ENCODE assay signal across 15 mouse cellular contexts in the genomic region with DNA sequence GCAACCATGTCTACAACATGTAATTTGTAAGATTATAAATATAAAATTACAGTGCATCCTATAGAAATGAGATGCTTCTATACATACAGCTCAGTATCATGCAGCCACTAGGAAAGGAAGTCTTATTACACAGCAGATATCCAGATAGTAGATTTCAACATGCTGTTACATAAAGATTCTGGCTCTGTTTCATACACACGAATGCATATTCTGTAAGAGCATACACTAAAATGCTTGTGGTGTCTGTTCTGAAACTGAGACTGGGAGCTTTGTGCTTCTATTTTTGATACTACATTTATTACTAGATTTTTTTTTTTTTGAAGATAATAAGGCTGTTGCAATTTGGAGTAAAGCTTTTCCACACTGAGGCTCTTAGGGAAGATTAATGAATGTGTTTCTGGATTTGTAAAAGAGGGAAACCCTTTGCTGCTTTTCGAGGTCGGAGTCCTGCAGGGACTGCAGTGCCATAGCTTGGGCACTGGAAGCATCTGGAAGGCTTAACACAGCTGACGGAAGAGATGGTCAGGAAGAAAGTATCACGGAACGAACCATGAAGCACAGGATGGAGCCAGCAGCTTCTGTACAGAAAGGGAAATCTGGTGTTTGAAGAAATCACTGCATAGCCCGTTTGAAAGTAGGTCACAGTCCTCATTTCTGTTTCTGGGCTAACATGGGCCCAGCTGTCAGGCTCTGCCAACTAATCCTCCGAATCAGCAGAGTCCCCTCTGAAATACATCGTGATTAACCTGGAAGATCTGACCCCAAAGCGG. TPM values are rescaled to one million over a fixed set of nuclear protein-coding genes. Genes with fewer than 3 reads are reported as not detected.
DNase-seq lines count a peak whose midpoint lies in the region; ATAC-seq and TF ChIP-seq lines count a peak whose summit lies in the region.
"Had no signal": no experiment of that assay in that cellular context is flagged by ENCODE, and none has a peak within 500 bp of the region (broad histone marks: within the 10 kb centered on the region; RNA-seq: fewer than 3 reads in every experiment).

No protein-coding gene starts in this region.

- no peak overlapping the region for H3K9ac ChIP-seq in forebrain, postnatal 0 days
- H3K9ac ChIP-seq in forebrain, embryonic 15.5 days (replicated peaks): no peak overlapping the region
- H3K9ac ChIP-seq: heart, embryonic 13.5 days; liver, embryonic 13.5 days had no signal

- peak overlapping the region; percentile 45; the same call in 1 of the 2 replicates for H3K27ac ChIP-seq in forebrain, postnatal 0 days (ENCODE audit: low read depth, low read length)
- H3K27ac ChIP-seq in forebrain, embryonic 15.5 days (replicated peaks): no peak overlapping the region
- H3K27ac ChIP-seq in left cerebral cortex, adult 2 months: peak overlapping the region; percentile 89
- H3K27ac ChIP-seq: heart, embryonic 13.5 days; liver, embryonic 13.5 days had no signal

- no peak overlapping the region for H3K4me2 ChIP-seq in forebrain, postnatal 0 days (ENCODE audit: low read depth)
- H3K4me2 ChIP-seq in forebrain, embryonic 15.5 days (replicated peaks): no peak overlapping the region
- H3K4me2 ChIP-seq: heart, embryonic 13.5 days; liver, embryonic 13.5 days had no signal

- ATAC-seq in forebrain, postnatal 0 days: peak; percentile 37
- no peak for ATAC-seq in forebrain, embryonic 15.5 days (replicated peaks)
- ATAC-seq: activated CD4-positive, CD25-positive, alpha-beta regulatory T cell, adult 4 months; intestine, embryonic 16.5 days; lung, postnatal 0 days had no signal

- H3K27me3 ChIP-seq in forebrain, postnatal 0 days (ENCODE audit: insufficient read depth, low read length): no peaks in the 10 kb centered on the region
- H3K27me3 ChIP-seq in forebrain, embryonic 15.5 days: no peaks in the 10 kb centered on the region
- H3K27me3 ChIP-seq: heart, embryonic 13.5 days; liver, embryonic 13.5 days had no signal

- H3K9me3 ChIP-seq in forebrain, postnatal 0 days (ENCODE audit: low read length): no peaks in the 10 kb centered on the region
- no peaks in the 10 kb centered on the region for H3K9me3 ChIP-seq in forebrain, embryonic 15.5 days
- H3K9me3 ChIP-seq: heart, embryonic 13.5 days; liver, embryonic 13.5 days had no signal

- H3K4me3 ChIP-seq in forebrain, postnatal 0 days (ENCODE audit: low read depth, low read length): no peak overlapping the region
- H3K4me3 ChIP-seq in forebrain, embryonic 15.5 days: no peak overlapping the region
- H3K4me3 ChIP-seq in left cerebral cortex, adult 2 months: no peak overlapping the region
- H3K4me3 ChIP-seq: heart, embryonic 13.5 days; liver, embryonic 13.5 days had no signal

- DNase-seq in forebrain, postnatal 0 days: no peak
- no peak for DNase-seq in left cerebral cortex, adult 2 months (ENCODE audit: extremely low spot score in 1 of 2, low spot score in 2 of 2)
- DNase-seq in left cerebral cortex, adult 11 months (ENCODE audit: low spot score): no peak
- peak; percentile 43 for DNase-seq in cerebellum, adult 11-12 months
- DNase-seq in retina, adult 2 months (ENCODE audit: low read depth, low spot score): peak; percentile 50
- no peak for DNase-seq in thymus, postnatal 4 days
- DNase-seq in urinary bladder, postnatal 14 days (ENCODE audit: low spot score): no peak
- DNase-seq: kidney, postnatal 14 days; liver, embryonic 13.5 days; thymus, postnatal 14 days had no signal

- no peak for TF ChIP-seq CTCF in forebrain, postnatal 0 days (IDR thresholded peaks at IDR 0.05; ENCODE audit: low read depth)
- no peak for TF ChIP-seq CTCF in left cerebral cortex, adult 2 months (IDR thresholded peaks at IDR 0.05)

- WGBS in forebrain, postnatal 0 days: 53% methylated on average over 10 of the region's 10 CpGs
- WGBS in forebrain, embryonic 15.5 days: 75% methylated on average over 10 of the region's 10 CpGs

- no peaks in the 10 kb centered on the region for H3K4me1 ChIP-seq in forebrain, postnatal 0 days (ENCODE audit: insufficient read depth)
- no peaks in the 10 kb centered on the region for H3K4me1 ChIP-seq in forebrain, embryonic 15.5 days

- H3K36me3 ChIP-seq in forebrain, postnatal 0 days (ENCODE audit: insufficient read depth): no peaks in the 10 kb centered on the region
- H3K36me3 ChIP-seq in forebrain, embryonic 15.5 days: no peaks in the 10 kb centered on the region
- H3K36me3 ChIP-seq: heart, embryonic 13.5 days; liver, embryonic 13.5 days had no signal

- intact Hi-C loops in left cerebral cortex, adult 2 months (cut with DNase I): loop anchor here (2.0 kb wide), 1 partner anchor 50 kb away; the partner anchor contains the start of gene Map7

RNA-seq across cellular contexts. Expression of gene Map7, which starts 50.9 kb away (rescaled TPM):
- total RNA-seq in forebrain, postnatal 0 days (2014; rRNA removed): 6.9 and 14.5 TPM in 2 replicates
- 4.3 and 6.3 TPM in 2 replicates for polyA plus RNA-seq in forebrain, postnatal 0 days (2015; fragmentation: Nextera tagmentation; extraction: Ambion mirVana)
- polyA plus RNA-seq in forebrain, embryonic 15.5 days (2015; fragmentation: Nextera tagmentation; extraction: Ambion mirVana): 4.7 and 6.2 TPM in 2 replicates
- total RNA-seq in left cerebral cortex, adult 2 months (2021): 100 to 1,000 TPM; 102 to 118 TPM

Comparison
In these comparisons a context has a peak if more than half of its experiments do, and no peak if none do; other contexts are left out.
1. DNase-seq: peak in cerebellum, adult 11-12 months (single experiment) and retina, adult 2 months (single experiment); none in forebrain, postnatal 0 days (single experiment), left cerebral cortex, adult 2 months (0 of 2), left cerebral cortex, adult 11 months (single experiment), thymus, postnatal 4 days (single experiment) and urinary bladder, postnatal 14 days (single experiment).